Mouse (Mus musculus) heart, embryonic 14.5 days (tissue): Measurements from ENCODE around the gene Trex2. TPM values are rescaled to one million over a fixed set of nuclear protein-coding genes. Genes with fewer than 3 reads are reported as not detected.
A peak's percentile ranks its signal among the peaks of the same experiment; 100 is the strongest.

Source experiments
- ATAC-seq: fragments of 200-750 bp; cut with Nextera tagmentation; 2 replicates; pipeline ENCODE4 v1.8.0; 2017; ENCODE audit warnings: low read depth, moderate TSS enrichment; ENCODE audit not compliant: insufficient number of reproducible peaks, insufficient read depth, low FRiP score
- H3K27ac ChIP-seq, 2 experiments: fragments of 200-500 bp in 1 of 2; fragments of 300-500 bp in 1 of 2; sonication (generic) in 1 of 2; replicated peaks in 1 of 2; 2 replicates each; pipeline ENCODE4 v1.5.1; 2012 to 2014; ENCODE audit warnings: low read depth in 2 of 2, low read length in 2 of 2, control low read depth in 1 of 2, mild to moderate bottlenecking in 1 of 2, mixed read lengths in 1 of 2; ENCODE audit not compliant: control insufficient read depth in 1 of 2, insufficient read depth in 1 of 2
- H3K27me3 ChIP-seq: fragments of 300-500 bp; sonication (generic); 2 replicates; pipeline ENCODE4 v1.6.1; 2014; ENCODE audit warnings: mild to moderate bottlenecking, low read length, control low read depth; ENCODE audit not compliant: control insufficient read depth, insufficient read depth
- H3K36me3 ChIP-seq: fragments of 300-500 bp; sonication (generic); 2 replicates; pipeline ENCODE4 v1.6.1; 2014; ENCODE audit warnings: mild to moderate bottlenecking, control low read depth, low read length, mixed read lengths; ENCODE audit not compliant: control insufficient read depth, insufficient read depth
- H3K4me1 ChIP-seq, 2 experiments: fragments of 200-500 bp in 1 of 2; fragments of 300-500 bp in 1 of 2; sonication (generic) in 1 of 2; 2 replicates each; pipeline ENCODE4 v1.6.1; 2012 to 2014; ENCODE audit warnings: low read length in 2 of 2, control low read depth in 1 of 2, mixed read lengths in 1 of 2; ENCODE audit not compliant: control insufficient read depth in 2 of 2, insufficient read depth in 2 of 2
- H3K4me2 ChIP-seq: fragments of 300-500 bp; sonication (generic); 2 replicates; pipeline ENCODE4 v1.6.1; 2014; ENCODE audit warnings: mild to moderate bottlenecking, low read length
- H3K4me3 ChIP-seq, 2 experiments: fragments of 200-500 bp in 1 of 2; fragments of 300-500 bp in 1 of 2; sonication (generic) in 1 of 2; 2 replicates each; pipeline ENCODE4 v1.5.1; 2012 to 2014; ENCODE audit warnings: low read length in 2 of 2, mild to moderate bottlenecking in 2 of 2, control low read depth in 1 of 2, low read depth in 1 of 2, moderate library complexity in 1 of 2; ENCODE audit not compliant: control insufficient read depth in 1 of 2, insufficient read depth in 1 of 2
- H3K9ac ChIP-seq: fragments of 300-500 bp; sonication (generic); 2 replicates; pipeline ENCODE4 v1.6.1; 2014; ENCODE audit warnings: mild to moderate bottlenecking, low read length
- H3K9me3 ChIP-seq: fragments of 300-500 bp; sonication (generic); 2 replicates; pipeline ENCODE4 v1.6.1; 2016; ENCODE audit warnings: low read length, control low read depth; ENCODE audit not compliant: control insufficient read depth
- WGBS: fragments of 180-500 bp; shearing (Covaris S2); extraction: QIAGEN DNeasy Blood & Tissue Kit; methylation state at CpG from one replicate; pipeline ENCODE4 v1.1.7; 2014; 5-methylcytosine and 5-hydroxymethylcytosine counted together
- polyA plus RNA-seq: library from polyadenylated mRNA; unstranded; fragments of >200 nt; fragmentation: Nextera tagmentation; extraction: Ambion mirVana; gene quantifications from 2 replicates; pipeline ENCODE4 v1.2.1, GENCODE M21; 2014

Trex2 gene
- polyA plus RNA-seq: not detected in 2 replicates

GRCm38 (mm10) chrX:73435252-73435651, at the start of gene Trex2:
TSS of gene Trex2 (minus strand) at chrX:73435344.
- 77% methylated on average over 11 of the region's 11 CpGs for WGBS
- no peak for ATAC-seq
- H3K4me3 ChIP-seq: no peak within 1 kb of the TSS

GRCm38 (mm10) chrX:73484870-73485269, 49.7 kb upstream of the Trex2 start:
- no peaks in the 10 kb centered on the region for H3K36me3 ChIP-seq
- no peaks in the 10 kb centered on the region for H3K27me3 ChIP-seq
- peak overlapping the region; percentile 40; a peak in 3 of 4 replicates for H3K4me3 ChIP-seq
- 75% methylated on average over 4 of the region's 4 CpGs for WGBS
- no peak overlapping the region for H3K27ac ChIP-seq
- no peaks in the 10 kb centered on the region; a peak in 1 of 4 replicates for H3K4me1 ChIP-seq
- H3K9ac ChIP-seq: peak overlapping the region; percentile 70; the same call in 1 of the 2 replicates
- H3K4me2 ChIP-seq: peak overlapping the region; percentile 55
- ATAC-seq: no peak
- H3K9me3 ChIP-seq: no peaks in the 10 kb centered on the region

More at GRCm38 (mm10) chrX:73435252-73435651, at the start of gene Trex2:
- H3K4me1 ChIP-seq: no peaks in the 10 kb centered on the region
- H3K9ac ChIP-seq: no peak within 1 kb of the TSS
- no peaks in the 10 kb centered on the region for H3K9me3 ChIP-seq
- H3K27ac ChIP-seq: no peak within 1 kb of the TSS
- no peaks in the 10 kb centered on the region for H3K27me3 ChIP-seq
- H3K4me2 ChIP-seq: no peak within 1 kb of the TSS
- H3K36me3 ChIP-seq: no peaks in the 10 kb centered on the region

GRCm38 (mm10) chrX:73484076-73484475, 48.9 kb upstream of the Trex2 start:
- Histone ChIP-seq H3K9me3 (no peaks in the 10 kb centered on the region), H3K4me2 (peak overlapping the region; percentile 55), H3K27ac (peak overlapping the region; percentile 35 to 75; a peak in 2 of 4 replicates), H3K9ac (peak overlapping the region; percentile 70), H3K4me3 (peak overlapping the region; percentile 40), H3K36me3 (no peaks in the 10 kb centered on the region), H3K4me1 (no peaks in the 10 kb centered on the region; a peak in 1 of 4 replicates), H3K27me3 (no peaks in the 10 kb centered on the region)
- ATAC-seq: no peak
- 67% methylated on average over 1 of the region's 1 CpGs for WGBS

- H3K36me3 ChIP-seq: no peaks in the 10 kb centered on the region
- no peaks in the 10 kb centered on the region; a peak in 1 of 4 replicates for H3K4me1 ChIP-seq
- H3K4me3 ChIP-seq: peak within 1 kb of the TSS; percentile 40
- peak within 1 kb of the TSS; percentile 70 to 75 for H3K27ac ChIP-seq
- WGBS: 13% methylated on average over 13 of the region's 14 CpGs
- peak within 1 kb of the TSS; percentile 55 for H3K4me2 ChIP-seq
- no peak for ATAC-seq
- H3K9ac ChIP-seq: peak within 1 kb of the TSS; percentile 70
- H3K9me3 ChIP-seq: no peaks in the 10 kb centered on the region
- no peaks in the 10 kb centered on the region for H3K27me3 ChIP-seq
Observed at GRCm38 (mm10) chrX:73483484-73483810, 48.3 kb upstream of the Trex2 start, which contains the start of gene Bgn. TSS of gene Bgn (plus strand) at chrX:73483602.

- Histone ChIP-seq H3K4me2 (peak overlapping the region; percentile 55), H3K9me3 (no peaks in the 10 kb centered on the region), H3K9ac (no peak overlapping the region), H3K27ac (peak overlapping the region; percentile 70 to 75; a peak in 3 of 4 replicates), H3K4me1 (no peaks in the 10 kb centered on the region; a peak in 1 of 4 replicates), H3K27me3 (no peaks in the 10 kb centered on the region), H3K36me3 (no peaks in the 10 kb centered on the region), H3K4me3 (peak overlapping the region in 1 of 2 experiments; percentile 40; a peak in 1 of 4 replicates)
- WGBS: 55% methylated on average over 1 of the region's 4 CpGs
- ATAC-seq: no peak
Observed at GRCm38 (mm10) chrX:73482643-73483483, 47.7 kb upstream of the Trex2 start.

- H3K4me1 ChIP-seq: no peaks in the 10 kb centered on the region; a peak in 1 of 4 replicates
- H3K4me2 ChIP-seq: no peak overlapping the region
- no peaks in the 10 kb centered on the region for H3K9me3 ChIP-seq
- ATAC-seq: no peak
- no peak overlapping the region for H3K4me3 ChIP-seq
- H3K27me3 ChIP-seq: no peaks in the 10 kb centered on the region
- H3K36me3 ChIP-seq: no peaks in the 10 kb centered on the region
- H3K9ac ChIP-seq: no peak overlapping the region
- H3K27ac ChIP-seq: peak overlapping the region in 1 of 2 experiments; percentile 19; a peak in 1 of 4 replicates
- 50% methylated on average over 2 of the region's 2 CpGs for WGBS
Observed at GRCm38 (mm10) chrX:73480334-73480733, 45.2 kb upstream of the Trex2 start.

- no peaks in the 10 kb centered on the region for H3K9me3 ChIP-seq
- no peak overlapping the region for H3K4me2 ChIP-seq
- no peak for ATAC-seq
- H3K27ac ChIP-seq: peak overlapping the region in 1 of 2 experiments; percentile 19; a peak in 1 of 4 replicates
- H3K36me3 ChIP-seq: no peaks in the 10 kb centered on the region
- no peak overlapping the region for H3K4me3 ChIP-seq
- no peaks in the 10 kb centered on the region for H3K27me3 ChIP-seq
- no peak overlapping the region for H3K9ac ChIP-seq
- peaks cover 5 to 6% of the 10 kb centered on the region in 2 experiments for H3K4me1 ChIP-seq
Observed at GRCm38 (mm10) chrX:73479656-73480055, 44.5 kb upstream of the Trex2 start.
